Mouse (Mus musculus): ENCODE data around the gene Elmo3.
"Not testable (repeated sequence)": the region's sequence is repeated elsewhere in the genome, so short reads cannot be mapped to it uniquely, and the experiment has no call there.

Elmo3 gene

GRCm38 (mm10) chr8:105275840-105276239 is 29.6 kb upstream of the Elmo3 start, which contains the start of gene Nol3:
TSS of gene Nol3 (plus strand) at chr8:105276140.
- DNase-seq (ENCODE audit: low read depth, low spot score) = no peak

DNA sequence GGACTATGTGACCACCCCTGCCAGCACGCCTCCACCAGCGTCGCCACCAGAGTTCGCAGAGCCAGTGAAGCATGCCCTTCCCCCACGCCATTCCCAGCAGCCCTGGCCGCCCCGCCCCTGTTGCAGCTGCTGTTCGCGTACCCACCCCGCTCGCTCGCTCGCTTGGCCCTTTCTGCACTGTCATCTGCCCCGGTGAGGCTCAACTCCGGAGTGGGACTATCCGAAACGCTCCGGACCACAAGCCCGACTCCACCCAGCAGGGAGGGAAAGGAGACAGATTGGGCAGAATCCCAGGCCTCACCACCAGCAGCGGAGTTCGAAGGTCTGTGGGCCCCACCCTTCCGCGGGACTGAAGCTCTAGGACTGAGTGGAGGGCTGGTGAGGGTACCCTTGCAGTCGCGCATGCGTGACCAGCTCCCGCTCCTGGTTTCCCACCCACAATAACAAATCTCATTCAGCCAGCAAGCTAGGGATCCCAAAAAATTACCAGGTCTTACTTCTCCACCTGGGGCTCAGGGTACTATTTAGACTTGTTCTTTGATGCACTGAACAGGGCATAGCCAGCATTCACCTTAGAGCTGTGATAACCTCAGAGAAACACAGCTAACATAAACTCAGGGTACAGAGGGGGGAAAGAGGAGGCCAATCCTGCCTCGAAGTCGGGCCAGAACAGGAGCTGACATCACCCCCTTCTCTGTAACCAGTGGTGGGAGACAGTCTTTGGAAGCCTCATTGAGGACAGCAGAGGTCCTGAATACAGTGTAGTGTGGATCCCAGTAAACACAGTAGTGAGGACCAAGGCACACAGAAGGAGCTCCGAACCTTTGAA is 28.9 kb upstream of the Elmo3 start:
- peak; percentile 88 for DNase-seq (ENCODE audit: low read depth, low spot score)

DNA sequence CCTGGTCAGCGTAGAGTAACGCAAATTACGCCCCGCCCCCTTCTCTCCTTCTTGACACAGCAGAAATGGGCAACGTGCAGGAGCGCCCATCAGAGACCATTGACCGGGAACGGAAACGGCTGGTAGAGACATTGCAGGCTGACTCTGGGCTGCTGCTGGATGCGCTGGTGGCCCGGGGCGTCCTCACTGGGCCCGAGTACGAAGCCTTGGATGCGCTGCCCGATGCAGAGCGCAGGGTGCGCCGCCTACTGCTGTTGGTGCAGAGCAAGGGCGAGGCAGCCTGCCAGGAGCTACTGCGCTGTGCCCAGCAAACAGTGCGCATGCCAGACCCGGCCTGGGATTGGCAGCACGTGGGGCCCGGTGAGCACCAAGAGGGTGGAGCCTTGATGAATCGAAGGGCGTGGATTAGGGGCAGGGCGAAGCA is 26.5 kb upstream of the Elmo3 start:
- no peak for DNase-seq (ENCODE audit: low read depth, low spot score)

DNA sequence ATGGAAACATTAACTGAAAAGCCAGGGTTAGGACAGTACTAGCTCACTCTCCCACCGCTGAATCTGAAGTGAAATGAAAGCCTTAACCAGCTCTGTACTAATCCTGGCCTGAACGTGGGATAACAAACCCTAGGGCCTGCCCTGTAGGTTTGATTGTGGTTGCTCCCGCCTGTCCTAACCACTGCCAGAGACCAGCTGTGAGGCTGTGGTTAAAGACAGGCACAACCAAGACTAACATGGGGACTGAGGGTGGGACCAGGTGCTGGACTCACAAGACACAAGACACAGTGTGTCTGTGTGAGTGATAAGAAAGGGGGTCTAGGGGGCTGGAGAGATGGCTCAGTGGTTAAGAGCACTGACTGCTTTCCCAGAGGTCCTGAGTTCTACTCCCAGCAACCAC is 24.8 kb upstream of the Elmo3 start:
- DNase-seq (ENCODE audit: low read depth, low spot score) = no peak

- DNase-seq (ENCODE audit: low read depth, low spot score) = no peak
These were observed 23.6 kb upstream of the Elmo3 start for GRCm38 (mm10) chr8:105281821-105282220.

DNA sequence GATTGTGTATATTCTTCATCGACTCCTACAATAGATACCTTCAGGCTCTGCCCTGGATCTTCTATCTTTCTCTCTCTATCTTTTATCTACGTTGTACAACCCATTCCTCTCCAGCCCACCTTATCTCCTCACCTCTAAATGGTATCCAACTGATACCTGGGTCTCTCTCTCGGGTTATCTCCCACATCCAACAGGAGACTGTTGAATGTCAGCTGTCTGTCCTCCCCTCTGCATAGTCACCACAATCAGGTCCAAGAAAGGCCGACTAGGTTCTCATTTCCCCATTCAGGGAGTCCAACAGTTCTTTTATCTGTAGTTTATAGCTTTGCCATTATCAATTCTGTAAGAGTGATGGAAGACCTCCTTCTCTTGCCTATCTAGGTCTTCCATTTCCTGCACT is 23.2 kb upstream of the Elmo3 start:
- no peak for DNase-seq (ENCODE audit: low read depth, low spot score)

DNA sequence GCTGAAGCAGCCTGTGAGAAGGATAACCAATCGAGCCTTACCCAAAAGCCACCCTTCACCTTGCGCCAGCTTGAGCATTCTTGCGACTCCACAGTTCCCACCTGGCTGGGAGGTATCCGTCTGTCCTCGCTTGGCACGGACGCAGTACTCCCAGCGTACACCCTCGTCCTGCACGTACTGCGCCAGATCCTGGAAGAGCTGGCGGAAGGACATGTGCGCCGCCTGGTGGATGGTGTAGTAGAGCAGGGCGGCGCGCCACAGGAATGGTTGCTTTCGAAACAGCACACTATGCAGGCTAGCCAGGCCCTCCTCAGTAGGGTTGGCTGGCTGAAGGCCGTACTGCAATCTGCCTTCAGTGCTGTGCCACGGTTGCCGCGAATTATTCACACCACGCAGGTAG is 22.3 kb upstream of the Elmo3 start:
- peak; percentile 91 for DNase-seq (ENCODE audit: low read depth, low spot score)

- no peak for DNase-seq (ENCODE audit: low read depth, low spot score)
These were observed 19.9 kb upstream of the Elmo3 start for GRCm38 (mm10) chr8:105285514-105285913.

DNA sequence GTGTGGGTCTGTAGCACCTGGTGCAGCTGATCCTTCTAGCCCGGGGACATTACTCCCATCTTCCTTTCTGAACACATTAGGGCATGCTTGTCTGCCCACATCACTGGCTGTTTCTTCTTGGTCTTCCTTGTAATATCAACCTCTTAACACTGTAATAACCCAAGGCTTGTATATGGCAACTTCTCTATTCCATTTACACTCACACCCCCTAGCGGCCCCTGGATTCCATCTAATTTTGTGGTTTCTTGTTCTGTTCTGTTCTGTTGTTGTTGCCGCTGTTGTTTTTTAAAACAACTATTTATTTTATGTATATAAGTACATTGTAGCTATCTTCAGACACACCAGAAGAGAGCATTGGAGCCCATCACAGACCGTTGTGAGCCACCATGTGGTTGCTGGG is 18.5 kb upstream of the Elmo3 start:
- DNase-seq (ENCODE audit: low read depth, low spot score) = no peak

- DNase-seq (ENCODE audit: low read depth, low spot score) = no peak
These were observed 17.2 kb upstream of the Elmo3 start for GRCm38 (mm10) chr8:105288231-105288630.

GRCm38 (mm10) chr8:105288958-105289732 is 16.3 kb upstream of the Elmo3 start:
- DNase-seq (ENCODE audit: low read depth, low spot score) = peak; percentile 99

DNA sequence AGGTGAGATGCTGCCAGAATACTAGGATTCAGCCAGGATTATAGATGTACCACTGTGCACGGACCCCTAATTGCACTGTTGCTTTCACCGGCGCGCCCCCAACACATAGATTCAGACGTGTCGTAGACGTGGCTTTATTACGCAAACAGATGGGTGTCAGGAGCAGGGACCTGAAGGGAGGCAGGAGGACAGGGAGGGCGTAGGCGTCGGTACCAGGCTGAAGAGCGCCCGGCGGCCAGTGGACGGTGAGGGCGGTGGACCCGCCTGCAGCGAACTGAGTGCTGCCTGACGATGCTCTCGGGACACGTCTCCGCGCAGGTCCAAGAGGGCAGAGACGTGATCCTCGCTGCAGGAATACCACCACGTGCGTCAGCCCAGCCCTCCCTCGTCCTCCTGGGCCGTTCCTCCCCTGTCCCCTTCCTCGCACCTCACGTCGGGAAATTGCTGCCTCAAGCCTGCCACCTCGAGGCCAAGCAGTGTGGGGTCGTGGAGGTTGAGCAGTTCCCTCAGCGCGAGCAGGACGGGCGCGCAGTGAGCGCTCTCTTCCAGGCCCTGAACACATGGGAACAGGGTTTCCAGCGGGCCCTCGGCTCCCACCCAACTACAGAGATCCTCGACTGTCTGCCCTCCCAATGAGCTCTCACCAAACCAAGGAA is 15.5 kb upstream of the Elmo3 start, which contains the start of gene 4931428F04Rik:
TSS of gene 4931428F04Rik (minus strand) at position 60 of the 656 bp plus-strand sequence.
- peak; percentile 88 for DNase-seq (ENCODE audit: low read depth, low spot score)

GRCm38 (mm10) chr8:105290554-105291314 is 14.7 kb upstream of the Elmo3 start:
- peak; percentile 93 for DNase-seq (ENCODE audit: low read depth, low spot score)

- not testable (repeated sequence) for DNase-seq (ENCODE audit: low read depth, low spot score)
These were observed 14.0 kb upstream of the Elmo3 start for GRCm38 (mm10) chr8:105291364-105291763.

GRCm38 (mm10) chr8:105291802-105292201 is 13.6 kb upstream of the Elmo3 start:
- DNase-seq (ENCODE audit: low read depth, low spot score) = not testable (repeated sequence)

- DNase-seq (ENCODE audit: low read depth, low spot score) = no peak
These were observed 12.9 kb upstream of the Elmo3 start for GRCm38 (mm10) chr8:105292471-105292870.

GRCm38 (mm10) chr8:105293405-105293804 is 12.0 kb upstream of the Elmo3 start:
- no peak for DNase-seq (ENCODE audit: low read depth, low spot score)

GRCm38 (mm10) chr8:105294776-105295175 is 10.6 kb upstream of the Elmo3 start:
- no peak for DNase-seq (ENCODE audit: low read depth, low spot score)

DNA sequence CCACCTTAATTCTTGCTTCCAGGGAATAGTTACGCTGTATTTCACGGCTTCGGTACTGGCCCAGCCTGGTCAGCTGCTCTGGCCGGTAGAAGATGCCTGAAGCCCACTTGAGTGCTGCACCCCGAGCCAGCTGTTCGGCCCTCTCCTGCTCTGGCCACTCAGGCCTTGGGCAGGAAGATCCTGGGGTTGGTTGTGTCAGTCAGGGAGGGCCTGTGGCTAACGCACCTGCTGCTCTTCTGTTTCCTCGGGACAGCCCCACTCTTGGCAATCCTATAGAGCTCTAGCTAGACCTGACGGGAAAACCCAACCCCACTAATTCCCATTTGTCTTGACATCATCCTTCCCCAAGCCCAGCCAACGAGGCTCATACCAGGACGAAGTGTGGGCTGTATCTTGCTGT is 10.1 kb upstream of the Elmo3 start:
- no peak for DNase-seq (ENCODE audit: low read depth, low spot score)

DNA sequence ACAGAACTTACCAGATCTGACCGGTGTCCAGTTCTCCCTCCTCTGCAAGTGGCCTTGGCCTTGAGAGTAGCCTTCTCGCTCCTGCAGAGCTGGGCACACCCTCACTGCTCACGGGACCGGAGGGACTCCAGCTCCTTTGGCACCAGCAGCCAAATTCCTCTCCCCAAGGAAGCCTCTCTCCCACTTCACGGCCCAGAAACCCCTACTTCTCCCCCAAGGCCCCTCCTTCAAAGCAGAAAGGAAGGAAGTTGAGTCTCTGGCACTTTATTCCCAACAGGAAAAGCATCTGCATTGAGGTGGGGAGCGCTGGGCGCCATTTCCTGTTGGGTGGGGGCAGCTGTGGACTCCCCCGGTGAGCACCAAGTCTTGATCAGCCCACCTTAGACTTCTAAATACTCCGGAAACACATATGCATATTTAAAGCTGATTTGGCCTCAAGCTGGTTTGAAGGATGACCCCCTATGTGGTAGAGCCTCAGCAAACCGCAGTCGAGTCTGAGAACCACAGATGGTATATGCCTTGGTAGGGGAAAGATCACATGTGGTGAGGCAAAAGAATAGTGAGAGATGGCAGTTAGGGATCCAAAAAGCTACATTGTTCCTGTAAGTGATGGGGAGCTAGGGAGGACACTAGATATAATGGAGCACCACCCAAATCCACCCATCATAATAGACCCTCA is 9.4 kb upstream of the Elmo3 start, which contains the start of gene Exoc3l:
TSS of gene Exoc3l (minus strand) at position 207 of the 679 bp plus-strand sequence.
- peak; percentile 52 for DNase-seq (ENCODE audit: low read depth, low spot score)

Measured in ES-CJ7 (cell line).